Mouse (Mus musculus) liver, embryonic 14.5 days (tissue): ENCODE results near the gene Siae.
A peak's percentile ranks its signal among the peaks of the same experiment; 100 is the strongest.

Source experiments
- CTCF ChIP-seq: IDR thresholded peaks from 2 replicates; pipeline ENCODE4 v1.5.1; 2016; ENCODE audit warnings: antibody characterized with exemption, low read depth, control low read depth
- EP300 ChIP-seq: IDR thresholded peaks from 2 replicates; pipeline ENCODE4 v1.6.1; 2016; ENCODE audit warnings: antibody characterized with exemption, low read depth

DNA sequence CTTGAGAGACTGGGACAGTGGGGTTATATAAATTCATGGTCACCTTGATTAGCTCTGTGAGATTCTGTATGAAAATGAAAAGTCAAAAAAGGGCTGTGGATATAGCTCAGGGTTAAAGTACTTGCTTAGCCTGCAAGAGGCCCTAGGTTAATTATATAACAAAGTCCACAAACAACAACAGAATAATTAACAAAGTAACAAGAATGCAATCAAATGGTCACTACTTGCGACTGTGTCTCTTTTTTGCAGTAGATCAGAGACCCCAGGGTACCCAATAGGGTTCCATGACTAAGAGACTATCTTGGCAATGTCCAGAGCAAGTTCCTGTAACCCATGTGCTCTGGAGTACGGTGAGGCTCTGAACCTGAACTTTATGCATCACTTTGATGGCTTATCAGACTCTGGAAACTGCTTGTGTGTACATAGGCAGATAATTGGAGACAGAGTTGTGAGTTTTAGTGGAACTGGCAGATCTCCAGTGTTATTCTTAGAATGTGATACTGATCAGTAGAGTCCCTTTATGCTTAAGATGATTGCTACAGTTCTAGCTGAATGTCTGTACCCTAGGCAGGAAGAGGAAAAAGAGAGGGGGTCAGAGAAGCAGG, 13.8 kb downstream of the Siae start:
- TF ChIP-seq CTCF: no peak
- TF ChIP-seq EP300: peak; percentile 26
